Mouse (Mus musculus): Measurements from ENCODE around the gene Tsr3.

Gene Tsr3

DNA sequence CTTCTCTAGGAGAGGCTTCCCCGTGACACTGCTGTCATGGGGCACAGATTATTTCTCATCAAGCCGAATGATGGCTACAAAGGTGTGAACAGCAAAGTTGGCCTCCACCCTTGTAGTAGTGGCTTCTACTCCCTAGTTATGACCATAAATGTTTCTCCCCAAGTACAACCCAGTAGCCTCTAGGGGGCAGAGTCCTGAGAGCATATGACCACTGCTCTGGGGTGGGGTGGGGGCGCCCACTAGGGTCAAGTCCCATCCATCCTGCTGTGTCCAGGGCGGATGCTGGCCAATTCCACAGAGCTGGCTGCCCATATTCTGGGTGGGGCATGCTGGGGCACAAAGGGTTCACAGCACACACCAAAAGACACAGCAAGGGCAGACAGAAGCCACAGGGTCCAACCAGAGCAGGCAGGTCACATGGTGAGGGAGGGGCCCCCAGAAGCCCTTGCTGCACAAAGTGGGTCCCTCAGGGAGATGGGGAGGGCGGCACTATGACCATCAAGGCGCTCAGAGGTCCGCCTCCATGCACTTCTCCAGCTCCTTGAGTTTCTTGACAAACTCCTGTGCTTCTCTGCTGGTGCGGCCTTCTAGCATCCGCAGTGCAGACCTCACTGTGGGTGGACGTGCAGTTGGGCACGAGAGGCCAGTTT lies 3.3 kb downstream of the Tsr3 start:
- in situ Hi-C loops (cut with MboI, MseI) = no loop called here

DNA sequence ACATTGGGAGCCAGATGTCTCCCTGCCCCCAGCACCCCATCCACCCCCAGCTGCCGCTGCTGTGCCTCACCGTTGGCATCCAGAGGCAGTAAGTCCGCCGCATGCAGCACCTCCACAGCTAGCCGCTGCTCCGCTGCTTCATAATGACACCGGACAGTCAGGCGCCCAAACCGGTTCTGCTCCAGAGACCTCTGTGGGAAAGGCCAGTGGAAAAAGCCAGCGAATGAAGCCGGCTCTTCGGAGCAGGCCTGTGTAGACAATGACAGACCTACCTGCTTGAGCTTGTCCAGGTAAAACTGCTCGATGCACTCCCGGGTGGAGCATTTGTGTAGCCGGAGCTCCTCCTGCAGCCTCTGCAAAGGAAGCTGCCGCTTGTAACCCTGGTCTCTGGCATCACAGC lies 4.3 kb downstream of the Tsr3 start:
- in situ Hi-C loops (cut with MboI, MseI) = no loop called here

DNA sequence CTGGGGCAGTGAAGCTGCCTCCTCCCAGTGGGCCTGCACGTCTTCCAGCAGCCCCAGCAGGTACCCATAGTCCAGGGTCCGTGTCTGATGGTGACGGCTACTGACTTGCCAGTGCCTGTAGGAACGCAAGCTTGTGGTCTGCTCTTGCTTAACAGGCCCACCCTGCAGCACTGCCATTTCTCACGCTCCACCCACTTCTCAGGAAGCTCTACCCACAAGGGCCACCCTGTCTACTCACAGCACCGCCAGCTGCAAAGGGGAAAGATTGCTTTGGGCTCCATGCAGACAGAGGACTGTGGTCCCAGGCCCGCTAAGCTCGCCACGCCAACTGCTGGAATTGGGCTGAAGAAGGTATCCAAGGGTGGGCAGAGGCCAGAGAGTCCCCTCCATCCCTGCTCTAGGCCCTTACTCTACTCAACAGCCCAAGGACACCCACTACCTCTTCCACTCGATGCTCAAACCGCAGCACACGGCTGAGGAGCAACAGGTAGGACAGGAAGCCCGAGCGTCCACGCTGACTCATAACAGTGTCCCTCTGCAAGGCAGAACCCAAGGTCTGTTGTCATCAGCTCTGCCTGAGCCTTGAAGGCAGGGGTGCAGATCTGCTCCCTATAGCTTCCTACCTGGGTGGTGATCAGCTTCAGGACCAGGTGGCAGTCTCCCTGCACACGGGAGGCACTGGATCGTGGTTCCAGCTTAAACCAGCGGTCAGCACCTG lies 8.2 kb downstream of the Tsr3 start:
- in situ Hi-C loops (cut with MboI, MseI) = no loop called here

DNA sequence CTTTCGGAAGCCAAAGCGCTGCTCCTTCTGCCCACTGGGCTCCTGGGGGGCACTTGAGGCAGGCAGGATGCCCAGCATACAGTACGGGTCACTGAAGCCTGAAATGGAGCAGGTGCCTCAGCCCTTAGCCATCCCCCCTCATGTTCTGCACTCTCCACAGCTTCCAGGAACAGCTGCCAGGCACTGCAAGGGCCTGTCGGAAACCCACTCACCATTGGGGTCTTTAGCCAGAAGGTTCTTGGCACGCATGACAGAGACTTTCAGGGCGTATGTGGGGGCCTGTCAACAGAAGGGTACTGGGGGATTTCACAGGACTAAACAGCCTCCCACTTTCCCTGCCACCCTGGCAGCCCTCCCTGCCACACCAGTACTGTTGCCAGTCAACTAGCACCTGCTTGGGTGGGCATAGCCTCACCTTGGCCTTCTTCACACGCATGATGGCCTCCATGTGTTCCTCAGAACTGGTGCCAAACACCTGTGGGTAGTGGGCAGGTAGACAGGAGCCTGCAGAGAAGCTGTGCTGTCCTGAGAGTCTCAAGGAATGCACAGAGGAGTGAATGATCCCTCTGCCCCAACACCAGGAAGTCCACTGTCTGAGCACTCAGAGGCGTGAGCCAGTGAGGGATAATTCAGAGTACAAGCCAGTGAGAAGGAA lies 10.3 kb downstream of the Tsr3 start:
- in situ Hi-C loops (cut with MboI, MseI) = no loop called here

DNA sequence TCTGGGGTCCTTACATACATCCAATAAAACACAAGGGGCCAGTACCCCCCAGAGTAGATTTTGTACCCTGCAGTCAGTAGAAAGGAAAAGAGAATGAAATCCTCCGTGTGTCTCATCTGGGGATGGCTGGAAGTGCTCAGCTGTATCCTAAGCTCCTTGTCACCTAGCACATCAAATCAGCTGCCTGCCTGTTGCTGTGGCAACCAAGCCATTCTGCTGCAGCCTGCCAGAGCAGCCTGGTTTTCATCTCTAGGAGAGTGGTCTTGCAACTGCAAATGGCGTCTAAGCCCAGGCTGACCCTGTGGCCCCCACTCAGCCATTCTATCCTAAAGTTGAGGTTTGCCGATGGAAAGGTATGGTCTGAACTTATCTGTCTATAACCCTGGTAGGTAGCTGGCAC lies 12.7 kb downstream of the Tsr3 start:
- in situ Hi-C loops (cut with MboI, MseI) = no loop called here

DNA sequence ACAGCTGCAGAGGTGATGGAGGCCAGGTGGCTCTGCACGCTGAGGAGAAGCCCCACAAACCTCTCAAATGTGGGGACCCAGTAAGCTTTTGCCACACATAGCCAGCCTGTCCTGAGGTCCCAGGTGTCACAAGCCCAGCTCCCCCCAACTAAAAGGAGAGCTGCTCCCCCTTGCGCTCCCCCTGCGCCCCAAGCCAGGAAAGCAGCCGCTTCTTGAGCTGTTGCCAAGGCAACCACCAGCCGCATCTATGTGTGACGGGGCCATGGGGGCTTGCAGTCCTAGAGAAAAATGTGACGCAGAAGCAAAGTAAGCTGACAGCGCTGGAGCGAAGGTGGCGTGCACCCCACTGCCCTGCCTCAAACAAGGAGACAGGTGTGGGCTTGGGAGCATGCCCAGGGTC lies 13.8 kb downstream of the Tsr3 start:
- in situ Hi-C loops (cut with MboI, MseI) = no loop called here

DNA sequence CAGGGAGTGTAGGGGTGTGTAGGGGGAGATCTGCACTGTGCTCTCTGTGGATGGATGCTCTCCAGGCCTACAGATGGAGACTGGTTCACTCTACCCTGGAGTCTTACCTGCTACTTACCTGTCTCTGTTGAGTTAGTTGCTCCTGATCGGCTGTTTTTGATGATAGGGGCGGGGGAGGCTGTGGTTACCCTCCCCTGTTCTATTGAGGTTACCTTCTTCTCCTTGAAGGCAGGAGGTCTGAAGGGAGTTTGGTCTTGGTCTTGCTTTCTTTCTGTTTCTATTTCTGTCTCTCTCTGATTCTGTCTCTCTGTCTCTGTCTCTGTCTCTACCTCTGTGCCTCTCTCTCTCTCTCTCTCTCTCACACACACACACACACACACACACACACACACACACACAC lies 15.1 kb downstream of the Tsr3 start:
- in situ Hi-C loops (cut with MboI, MseI) = no loop called here

DNA sequence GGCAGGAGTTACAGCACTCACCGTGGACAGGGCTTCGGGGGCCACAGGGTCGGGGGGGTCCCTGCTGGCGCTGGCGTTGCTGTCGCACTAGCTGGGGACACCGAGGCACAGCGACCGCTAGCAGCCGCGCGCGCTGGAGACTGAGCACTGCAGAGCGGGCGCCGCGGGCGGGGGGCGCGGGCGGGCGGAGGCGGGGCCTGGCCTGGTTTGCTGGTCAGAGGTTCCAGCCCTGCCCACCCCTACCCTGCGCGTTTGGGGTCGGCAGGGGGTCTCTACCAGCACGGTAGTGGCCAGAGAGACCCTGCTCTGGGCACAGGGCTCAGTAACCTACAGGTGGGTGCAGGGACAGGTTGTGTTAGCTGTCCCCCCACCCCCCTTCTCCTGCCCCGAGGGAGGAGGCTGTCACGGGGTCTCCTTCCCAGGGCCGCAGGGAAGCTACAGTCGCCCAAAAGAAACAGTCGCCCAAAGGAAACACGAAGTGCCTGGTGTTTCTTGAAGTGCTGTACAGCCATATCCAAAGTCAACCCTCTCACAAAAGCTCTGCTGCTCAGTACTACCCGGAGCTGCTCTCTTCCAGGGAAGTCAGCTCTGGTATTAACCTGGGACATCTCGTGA lies 16.3 kb downstream of the Tsr3 start, which contains the start of gene Baiap3:
TSS of gene Baiap3 (minus strand) at position 225 of the 615 bp plus-strand sequence.
- in situ Hi-C loops (cut with MboI, MseI) = no loop called here

DNA sequence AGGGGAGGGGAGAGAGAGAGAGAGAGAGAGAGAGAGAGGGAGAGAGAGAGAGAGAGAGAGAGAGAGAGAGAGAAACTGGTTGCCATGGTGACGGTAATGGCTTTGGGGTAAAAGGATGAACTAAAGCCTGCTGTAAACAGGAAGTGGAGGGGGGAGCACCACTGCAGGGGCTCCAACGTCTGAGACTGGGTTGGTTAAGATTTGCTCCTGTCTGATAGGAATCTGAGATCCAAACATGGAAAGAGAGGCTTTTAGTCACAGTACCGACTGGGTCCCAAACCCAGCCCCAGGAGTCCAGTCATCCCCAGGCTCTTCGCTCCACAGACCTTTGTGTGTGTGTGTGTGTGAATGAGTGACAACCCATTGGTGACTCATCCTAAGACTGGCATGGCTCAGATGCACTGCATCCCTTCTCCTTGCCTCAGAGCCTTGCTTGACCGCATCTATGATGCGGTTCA lies 17.9 kb downstream of the Tsr3 start:
- in situ Hi-C loops (cut with MboI, MseI) = no loop called here

DNA sequence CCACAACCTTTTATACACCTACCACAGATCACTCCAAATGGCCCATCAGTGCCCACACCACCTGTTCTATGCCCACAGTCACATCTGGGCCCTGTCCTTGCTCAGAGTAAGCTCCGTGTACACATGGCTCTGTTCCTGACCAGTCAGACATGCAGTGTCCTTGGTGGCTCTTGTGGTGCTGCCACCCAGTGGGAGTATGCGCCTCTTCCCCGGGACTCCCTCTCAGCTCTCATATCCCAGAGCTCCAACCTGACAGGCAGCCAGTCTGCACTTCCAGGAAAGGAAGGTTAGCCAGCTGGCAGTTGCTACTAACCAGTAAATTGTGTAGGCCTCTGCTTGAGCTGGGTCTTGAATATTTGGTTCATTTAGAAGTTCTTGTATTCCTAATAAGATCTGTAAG lies 24.5 kb downstream of the Tsr3 start:
- in situ Hi-C loops (cut with MboI, MseI) = no loop called here

DNA sequence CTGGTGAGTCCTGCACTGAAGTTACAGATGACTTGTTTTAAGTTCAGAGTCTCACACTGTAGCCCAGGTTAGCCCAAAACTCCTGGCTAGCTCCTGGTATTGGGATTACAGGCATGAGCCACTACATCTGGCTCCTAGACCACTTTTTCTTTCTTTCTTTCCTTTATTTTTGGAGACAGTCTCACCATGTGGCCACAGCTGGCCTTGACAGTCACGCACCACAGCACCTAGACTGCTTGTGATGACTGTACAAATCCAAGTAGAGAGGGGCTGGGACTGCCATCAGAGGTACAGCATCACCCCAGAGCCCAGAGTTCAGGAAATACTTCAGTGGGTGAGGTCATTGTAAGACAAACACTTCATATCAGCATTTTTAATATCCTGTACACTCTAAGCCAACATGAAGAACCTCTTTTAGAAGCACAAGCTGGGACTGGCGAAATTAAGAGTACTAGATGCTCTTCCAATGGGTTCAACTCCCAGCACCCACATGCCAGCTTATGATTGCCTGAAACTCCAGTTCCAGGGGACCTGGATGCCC lies 30.9 kb downstream of the Tsr3 start:
- in situ Hi-C loops (cut with MboI, MseI) = loop anchor here (5.0 kb wide), 2 partner anchors 49 to 159 kb away; no protein-coding TSS in a partner anchor

DNA sequence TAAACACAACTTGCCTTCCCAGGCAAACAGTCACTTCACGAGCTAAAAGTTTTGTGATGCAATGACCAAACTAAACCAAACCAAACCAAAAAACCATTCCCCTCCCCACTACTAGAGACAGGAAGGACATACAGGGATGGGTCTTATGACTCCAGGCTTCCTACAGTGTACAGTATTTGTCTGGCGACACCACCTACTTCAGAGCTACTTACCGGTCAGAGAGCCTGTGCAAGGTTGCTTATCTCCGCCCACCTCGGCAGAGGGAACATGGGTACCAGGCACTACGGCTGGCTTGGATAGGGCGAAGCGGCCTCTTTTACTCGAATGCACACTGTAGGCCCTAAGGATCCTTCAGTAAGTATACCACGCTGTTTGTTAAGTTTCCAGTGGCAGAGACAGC lies 32.4 kb downstream of the Tsr3 start:
- in situ Hi-C loops (cut with MboI, MseI) = loop anchor here (5.0 kb wide), 2 partner anchors 50 to 160 kb away; no protein-coding TSS in a partner anchor

DNA sequence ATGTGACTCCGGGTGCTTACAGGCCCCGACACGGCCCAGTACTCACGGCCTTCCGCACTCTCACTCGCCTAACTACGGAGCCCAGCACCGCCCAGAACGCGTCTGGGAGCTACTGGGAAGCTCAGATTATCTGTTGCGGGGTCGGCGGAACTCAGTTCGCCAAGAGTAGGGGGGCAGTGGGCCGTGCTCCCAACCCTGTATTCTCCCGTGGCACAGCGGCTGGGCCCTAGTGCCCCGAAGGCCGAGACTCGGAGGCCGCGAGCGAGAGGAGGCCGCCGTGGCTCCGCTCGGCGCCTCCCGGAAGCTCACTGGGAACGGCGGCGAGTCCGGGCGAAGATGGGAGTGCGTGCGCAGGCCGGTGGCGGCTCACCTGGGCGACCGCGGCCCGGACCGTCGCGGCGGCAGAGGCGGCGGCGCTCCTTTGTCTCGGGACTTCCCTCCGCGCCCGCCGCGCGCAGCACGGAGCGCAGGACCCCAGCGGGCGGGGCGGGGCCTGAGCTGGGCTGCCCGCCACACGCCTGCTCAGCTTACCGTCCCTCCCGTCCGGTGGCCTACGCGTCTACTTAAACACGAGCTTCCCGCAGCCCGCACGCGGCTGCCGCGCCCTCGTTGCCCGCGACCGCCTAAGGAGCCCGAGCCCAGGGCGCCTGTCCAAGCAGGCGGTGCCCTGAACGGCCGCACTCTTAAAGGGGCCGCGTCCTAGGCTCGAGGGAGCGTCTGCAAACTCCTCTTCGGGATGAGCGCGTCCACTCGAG lies 33.2 kb downstream of the Tsr3 start:
- in situ Hi-C loops (cut with MboI, MseI) = loop anchor here (5.0 kb wide), 2 partner anchors 51 to 161 kb away; no protein-coding TSS in a partner anchor

DNA sequence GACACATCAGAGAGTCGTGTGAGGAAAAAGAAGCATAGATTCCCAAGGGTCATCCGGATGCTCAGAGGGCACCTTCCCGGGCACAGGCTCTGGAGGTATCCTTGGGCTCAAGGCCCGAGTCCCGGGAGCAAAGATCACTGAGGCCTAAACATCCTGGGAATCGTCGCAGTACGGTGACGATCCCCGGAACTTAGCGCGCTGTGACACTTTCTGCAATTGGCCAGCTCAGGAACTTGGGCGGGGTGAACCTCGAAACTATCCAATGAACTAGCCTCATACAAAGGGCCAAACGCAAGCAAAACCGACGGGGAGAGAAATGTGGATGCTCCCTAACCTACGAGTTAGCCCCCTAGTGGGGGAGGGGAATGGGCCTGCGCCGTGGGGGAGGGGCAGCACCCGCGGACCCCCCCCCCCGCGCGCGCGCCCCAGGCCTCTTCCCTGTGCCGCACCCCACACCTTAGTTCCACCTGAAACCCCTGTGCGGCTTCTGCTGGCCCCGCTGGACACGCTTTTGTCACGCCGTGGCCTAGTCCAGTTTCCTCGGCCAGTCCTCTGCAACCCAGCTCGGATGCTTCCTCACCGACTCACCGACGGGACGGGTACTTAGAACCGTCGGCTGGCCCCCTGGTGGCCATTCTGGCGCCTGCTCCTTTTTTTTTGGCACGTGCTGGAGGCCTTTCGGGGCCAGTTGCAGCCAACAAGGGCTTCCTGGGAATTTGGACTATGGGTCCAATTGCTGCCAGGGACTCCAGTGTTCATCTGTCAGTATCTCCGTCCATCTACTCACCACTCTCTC lies 33.9 kb downstream of the Tsr3 start:
- in situ Hi-C loops (cut with MboI, MseI) = loop anchor here (5.0 kb wide), 2 partner anchors 52 to 162 kb away; no protein-coding TSS in a partner anchor

DNA sequence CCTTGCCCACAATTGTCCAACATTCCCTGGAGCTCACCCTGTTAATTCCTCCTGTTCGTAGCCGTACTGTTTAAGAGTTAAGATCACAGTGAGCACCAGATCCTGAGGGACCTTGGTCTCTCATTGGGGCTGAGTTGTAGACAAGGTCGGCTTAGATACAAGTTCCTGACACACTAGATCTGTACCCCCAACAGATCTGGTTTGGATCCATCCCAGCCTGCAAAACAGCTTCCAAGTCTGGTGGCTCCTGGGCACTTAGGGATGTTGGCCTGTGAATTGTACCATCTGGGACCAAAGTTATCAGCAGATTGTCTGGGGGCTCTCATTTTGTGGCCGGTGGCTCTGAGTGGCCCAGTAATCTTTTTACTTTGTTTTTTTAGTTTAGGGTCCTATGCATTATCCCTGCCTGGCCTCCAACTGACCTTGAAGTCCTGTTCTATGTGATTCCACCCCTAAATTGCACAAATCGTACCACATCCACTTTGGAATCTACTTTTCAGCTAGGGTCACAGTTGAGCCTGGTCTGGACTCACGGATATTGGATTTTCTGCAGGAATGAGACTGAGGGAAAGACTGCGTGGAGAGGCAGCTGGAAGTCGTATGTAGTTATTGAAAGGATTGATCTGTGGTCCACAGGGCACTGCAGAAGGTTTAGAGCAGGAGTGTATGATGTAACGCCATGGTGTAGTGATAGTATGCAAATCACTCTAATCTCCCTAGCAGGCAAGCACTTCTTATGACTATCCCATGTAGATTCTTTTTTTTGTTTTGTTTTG lies 34.8 kb downstream of the Tsr3 start, which contains the start of gene Ube2i:
TSS of gene Ube2i (minus strand) at position 52 of the 776 bp plus-strand sequence.
- in situ Hi-C loops (cut with MboI, MseI) = loop anchor here (5.0 kb wide), 3 partner anchors 52 to 162 kb away; partner anchors contain the start of gene BC003965

DNA sequence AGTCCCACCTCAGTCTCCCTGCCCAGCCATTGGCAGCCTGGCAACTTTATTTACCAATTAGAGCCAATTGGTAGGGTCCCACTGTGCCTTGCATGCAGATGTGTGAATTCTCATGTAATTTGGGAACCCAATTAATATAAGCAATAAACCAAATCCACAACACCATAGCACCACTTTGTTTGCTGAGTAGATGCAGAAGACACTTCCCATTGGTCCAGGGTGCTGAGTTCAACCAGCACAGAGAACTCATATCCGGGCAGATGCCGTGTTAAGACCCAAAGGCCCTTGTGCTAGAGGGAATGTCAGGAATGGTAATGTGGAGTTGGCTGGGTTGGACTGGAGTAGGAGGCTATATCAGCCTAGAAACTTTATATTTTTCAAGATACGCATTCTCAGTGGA lies 35.9 kb downstream of the Tsr3 start:
- in situ Hi-C loops (cut with MboI, MseI) = loop anchor here (5.0 kb wide), 1 partner anchor 94 kb away; the partner anchor contains the start of gene BC003965

DNA sequence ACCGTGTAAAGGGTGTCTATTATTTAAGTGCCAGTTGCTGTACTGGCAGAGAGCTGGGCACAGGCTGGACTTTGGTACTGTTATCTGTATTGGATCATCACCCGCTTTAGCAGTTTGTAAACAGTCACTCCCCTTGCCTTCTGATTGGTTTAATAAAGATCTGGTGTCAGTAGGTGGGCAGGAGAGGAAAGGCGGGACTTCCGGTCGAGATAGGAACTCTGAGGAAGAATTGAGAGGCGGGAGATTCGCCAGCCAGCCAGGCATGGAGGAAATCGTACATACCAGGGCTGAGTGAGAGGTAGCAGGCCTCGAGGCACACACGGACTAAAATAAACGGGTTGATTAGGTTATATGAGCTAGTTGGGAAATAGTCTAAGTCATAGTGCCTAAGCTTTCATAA lies 42.2 kb downstream of the Tsr3 start:
- in situ Hi-C loops (cut with MboI, MseI) = no loop called here

DNA sequence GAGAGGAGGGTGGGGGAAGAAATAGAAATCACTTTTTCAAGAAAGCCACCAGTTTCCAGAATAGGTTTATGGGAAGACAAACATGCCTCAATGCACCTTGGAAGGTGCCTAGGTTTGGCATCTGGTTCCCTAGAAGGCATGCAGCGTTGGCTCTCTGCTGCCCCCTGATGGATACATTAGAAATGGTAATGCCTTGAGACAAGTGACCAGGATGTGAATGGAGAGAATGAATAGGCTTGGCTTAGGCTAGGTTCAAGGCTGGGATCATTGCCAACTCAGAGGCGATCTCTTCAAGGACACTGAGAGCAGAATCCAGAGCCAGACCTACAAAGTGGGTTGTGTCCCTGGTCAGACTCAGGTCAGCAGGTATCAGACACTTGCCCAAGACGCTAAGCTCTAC lies 45.1 kb downstream of the Tsr3 start:
- in situ Hi-C loops (cut with MboI, MseI) = no loop called here

DNA sequence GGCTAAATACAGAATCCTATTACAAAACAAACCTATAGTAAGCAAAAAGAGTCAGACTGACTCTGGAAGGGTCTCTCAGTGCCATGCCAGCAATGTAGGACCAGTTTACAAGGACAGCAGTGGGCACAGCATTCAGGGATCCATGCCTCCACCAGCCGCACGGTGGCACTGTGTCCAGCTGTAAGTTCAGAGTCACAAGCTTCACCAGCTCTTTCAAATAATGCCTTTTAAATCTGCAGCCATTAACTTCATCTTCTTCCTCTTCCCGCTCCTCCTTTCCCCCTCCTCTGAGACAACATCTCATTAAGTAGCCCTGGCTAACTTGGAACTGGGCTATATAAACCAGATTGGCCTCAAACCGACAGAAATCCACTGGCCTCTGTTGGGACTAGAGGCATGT lies 48.9 kb downstream of the Tsr3 start:
- in situ Hi-C loops (cut with MboI, MseI) = no loop called here
